Mouse (Mus musculus) hematopoietic stem cell, adult 5-6 weeks (primary cell): Measurements from ENCODE around the gene Vmn1r84. TPM values are rescaled to one million over a fixed set of nuclear protein-coding genes. Genes with fewer than 3 reads are reported as not detected.

Experiments
- ATAC-seq, 2 experiments: fragments of 125-278 bp in 1 of 2; replicated peaks in 1 of 2; 2 replicates each; pipeline ENCODE4 v1.8.0; 2016 to 2017; ENCODE audit warnings: inconsistent platforms in 2 of 2, mild to moderate bottlenecking in 2 of 2, moderate number of reproducible peaks in 2 of 2, low read depth in 1 of 2, moderate TSS enrichment in 1 of 2; ENCODE audit not compliant: low FRiP score in 2 of 2, poor library complexity in 2 of 2, severe bottlenecking in 2 of 2, insufficient read depth in 1 of 2, low TSS enrichment in 1 of 2
- total RNA-seq: library from RNA; stranded (forward); fragments of 172-1452, 232-1000 nt; gene quantifications from 2 replicates; pipeline ENCODE4 v1.2.3, GENCODE M21; 2017

Vmn1r84 gene
- not detected in 2 replicates for total RNA-seq

GRCm38 (mm10) chr7:12369173-12369572 is at the start of gene Vmn1r84:
Gene Vmn1r84, minus strand, starts transcription at chr7:12369273.
- no peak for ATAC-seq

- ATAC-seq = no peak
These were observed 39.7 kb downstream of the Vmn1r84 start, which contains the start of gene Vmn1r83 for GRCm38 (mm10) chr7:12329381-12329780. Gene Vmn1r83, minus strand, starts transcription at chr7:12329481.

Other genes starting within 250 kb of the Vmn1r84 start
- gene Vmn1r78, start 219.0 kb downstream of the Vmn1r84 start, total RNA-seq = not detected in 2 replicates
- gene Vmn1r79, start 198.0 kb downstream of the Vmn1r84 start, total RNA-seq = not detected in 2 replicates
- gene Vmn1r80, start 180.0 kb downstream of the Vmn1r84 start, total RNA-seq = not detected in 2 replicates
- gene Vmn1r81, start 101.0 kb downstream of the Vmn1r84 start, total RNA-seq = not detected in 2 replicates
- not detected in 2 replicates for gene Vmn1r82, start 68.8 kb downstream of the Vmn1r84 start, total RNA-seq
- gene Vmn1r83, start 39.8 kb downstream of the Vmn1r84 start, total RNA-seq = not detected in 2 replicates
- gene Zfp551, start 53.5 kb upstream of the Vmn1r84 start, total RNA-seq = 6.6 and 8.4 TPM in 2 replicates
- 18.0 and 22.2 TPM in 2 replicates for gene Zfp606, start 109.0 kb upstream of the Vmn1r84 start, total RNA-seq
- not detected in 2 replicates for gene 2900092C05Rik, start 143.2 kb upstream of the Vmn1r84 start, total RNA-seq
- not detected in 2 replicates for gene Vmn2r53, start 239.5 kb upstream of the Vmn1r84 start, total RNA-seq